Mouse (Mus musculus) heart, embryonic 10.5 days (tissue): ENCODE results near the gene Galnt14. TPM values are rescaled to one million over a fixed set of nuclear protein-coding genes. Genes with fewer than 3 reads are reported as not detected.

Experiments used
- DNase-seq: peaks from one replicate; pipeline ENCODE4 v3.0.0-alpha.2; 2017; ENCODE audit warnings: low spot score
- H3K27ac ChIP-seq: fragments of 300-500 bp; sonication (generic); 2 replicates; pipeline ENCODE4 v1.5.1; 2016; ENCODE audit warnings: mild to moderate bottlenecking
- H3K27me3 ChIP-seq: fragments of 300-500 bp; sonication (generic); 2 replicates; pipeline ENCODE4 v1.6.1; 2016; ENCODE audit warnings: mild to moderate bottlenecking; ENCODE audit not compliant: poor library complexity, insufficient read depth, severe bottlenecking
- H3K36me3 ChIP-seq: fragments of 300-500 bp; sonication (generic); 2 replicates; pipeline ENCODE4 v1.6.1; 2016; ENCODE audit warnings: mild to moderate bottlenecking, moderate library complexity
- H3K4me1 ChIP-seq: fragments of 300-500 bp; sonication (generic); 2 replicates; pipeline ENCODE4 v1.6.1; 2016; ENCODE audit warnings: mild to moderate bottlenecking
- H3K4me3 ChIP-seq: fragments of 300-500 bp; sonication (generic); 2 replicates; pipeline ENCODE4 v1.5.1; 2016; ENCODE audit warnings: mild to moderate bottlenecking, moderate library complexity
- H3K9me3 ChIP-seq: fragments of 300-500 bp; sonication (generic); 2 replicates; pipeline ENCODE4 v1.6.1; 2016; ENCODE audit warnings: mild to moderate bottlenecking, moderate library complexity
- WGBS: fragments of 180-500 bp; shearing (Covaris S2); methylation state at CpG from one replicate; pipeline ENCODE4 v1.1.7; 2016; 5-methylcytosine and 5-hydroxymethylcytosine counted together
- polyA plus RNA-seq: library from polyadenylated mRNA; unstranded; fragments of >200 nt; fragmentation: Nextera tagmentation; extraction: Ambion mirVana; gene quantifications from 2 replicates; pipeline ENCODE4 v1.2.1, GENCODE M21; 2016

The Galnt14 gene
- polyA plus RNA-seq, 1 experiment from 2014 or later: 3.0 TPM

DNA sequence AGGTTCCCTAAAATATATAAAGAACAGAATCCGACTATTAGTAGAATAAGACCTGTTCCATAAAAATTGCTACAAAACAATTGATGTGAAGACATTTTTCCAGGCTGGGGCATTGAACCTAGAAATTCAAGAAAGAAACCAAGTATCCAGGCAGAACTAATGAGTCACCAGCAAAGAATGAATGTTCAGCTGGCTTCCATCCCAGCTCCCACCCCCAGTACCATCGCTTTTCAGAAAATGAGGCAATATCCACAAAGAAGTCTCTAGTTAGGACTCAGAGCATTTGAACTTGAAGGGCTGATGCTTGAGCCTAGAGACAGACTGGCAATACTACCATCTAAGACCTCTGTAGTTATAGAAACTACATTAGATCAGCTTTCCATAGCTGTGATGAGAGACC, 118.2 kb downstream of the Galnt14 start:
- 77% methylated on average over 2 of the region's 2 CpGs for WGBS
- no peaks in the 10 kb centered on the region for H3K27me3 ChIP-seq
- no peak overlapping the region for H3K4me3 ChIP-seq
- H3K9me3 ChIP-seq: no peaks in the 10 kb centered on the region
- DNase-seq: no peak
- no peak overlapping the region for H3K27ac ChIP-seq
- H3K36me3 ChIP-seq: no peaks in the 10 kb centered on the region
- no peaks in the 10 kb centered on the region for H3K4me1 ChIP-seq

DNA sequence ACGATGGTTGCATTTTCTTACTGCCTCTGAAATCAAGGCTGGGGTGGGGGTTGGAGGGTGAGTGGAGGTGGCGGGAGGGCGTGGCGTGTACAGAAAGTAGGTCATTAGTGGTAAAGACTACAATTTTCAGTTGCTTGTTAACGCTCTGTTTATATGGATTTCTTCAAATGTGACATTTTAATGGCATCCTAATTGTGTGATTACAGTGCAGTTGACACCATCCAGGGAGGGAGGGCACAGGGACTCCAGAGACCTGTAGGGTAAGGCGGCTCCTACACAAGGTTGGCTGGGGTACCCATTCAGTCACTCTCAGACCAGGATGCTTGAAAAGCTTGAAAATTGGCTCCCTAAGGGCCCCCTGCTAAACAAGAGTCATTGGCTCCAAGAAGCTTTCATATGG, 122.7 kb downstream of the Galnt14 start:
- WGBS: 81% methylated on average over 6 of the region's 6 CpGs
- H3K4me1 ChIP-seq: peaks cover 17% of the 10 kb centered on the region
- no peaks in the 10 kb centered on the region for H3K9me3 ChIP-seq
- H3K4me3 ChIP-seq: no peak overlapping the region
- H3K36me3 ChIP-seq: no peaks in the 10 kb centered on the region
- DNase-seq: no peak
- H3K27me3 ChIP-seq: no peaks in the 10 kb centered on the region
- no peak overlapping the region for H3K27ac ChIP-seq

DNA sequence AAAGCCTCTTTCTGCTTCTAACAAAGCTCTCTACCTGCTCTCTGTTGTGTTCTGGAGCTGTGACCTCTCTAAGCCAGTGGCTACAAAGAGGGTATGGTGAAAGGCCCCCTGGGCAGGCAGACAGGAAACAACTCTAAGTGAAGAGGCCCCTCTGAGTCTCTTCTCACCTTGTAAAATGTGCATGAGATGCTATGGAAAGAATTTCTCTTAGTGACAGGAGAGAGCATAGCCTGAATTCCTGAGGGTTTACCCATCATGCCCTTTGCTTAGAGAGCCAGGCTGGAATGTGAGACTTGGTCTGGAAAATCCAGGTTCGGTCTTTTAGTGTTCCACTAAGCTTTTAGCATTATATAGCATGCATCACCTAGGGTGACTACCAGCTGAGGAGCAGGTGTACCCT, 136.1 kb downstream of the Galnt14 start:
- Histone ChIP-seq H3K27me3 (no peaks in the 10 kb centered on the region), H3K9me3 (no peaks in the 10 kb centered on the region), H3K4me1 (peaks cover 30% of the 10 kb centered on the region), H3K4me3 (no peak overlapping the region), H3K27ac (0 out of 2 replicates have a peak overlapping the region, but pooled peaks have one; percentile 48), H3K36me3 (no peaks in the 10 kb centered on the region)
- DNase-seq: no peak
- WGBS: 25% methylated on average over 1 of the region's 1 CpGs

DNA sequence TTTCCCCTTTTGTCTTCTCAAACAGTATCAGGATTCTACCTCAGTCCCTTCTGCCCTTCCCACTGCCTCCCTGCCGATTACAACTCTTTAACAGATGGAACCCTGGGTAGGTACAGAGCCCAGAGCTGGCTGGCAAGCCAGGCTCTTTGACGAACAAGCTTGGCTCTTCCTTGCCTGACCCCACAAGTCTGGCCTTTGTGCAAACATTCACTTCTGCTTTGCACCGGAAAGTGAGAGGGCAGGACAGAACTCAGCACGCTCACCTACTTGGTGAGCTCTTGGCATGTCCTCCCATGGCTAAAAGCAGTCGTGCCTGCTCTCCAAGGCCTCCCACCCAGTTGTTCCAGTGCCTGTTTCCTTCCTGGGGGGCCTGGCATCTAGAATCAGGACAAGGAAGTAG, 137.4 kb downstream of the Galnt14 start:
- Histone ChIP-seq H3K4me3 (no peak overlapping the region), H3K9me3 (no peaks in the 10 kb centered on the region), H3K36me3 (no peaks in the 10 kb centered on the region), H3K27me3 (no peaks in the 10 kb centered on the region), H3K27ac (peak overlapping the region; percentile 62; the same call in 1 of the 2 replicates), H3K4me1 (peaks cover 30% of the 10 kb centered on the region)
- DNase-seq: no peak
- 76% methylated on average over 5 of the region's 5 CpGs for WGBS

DNA sequence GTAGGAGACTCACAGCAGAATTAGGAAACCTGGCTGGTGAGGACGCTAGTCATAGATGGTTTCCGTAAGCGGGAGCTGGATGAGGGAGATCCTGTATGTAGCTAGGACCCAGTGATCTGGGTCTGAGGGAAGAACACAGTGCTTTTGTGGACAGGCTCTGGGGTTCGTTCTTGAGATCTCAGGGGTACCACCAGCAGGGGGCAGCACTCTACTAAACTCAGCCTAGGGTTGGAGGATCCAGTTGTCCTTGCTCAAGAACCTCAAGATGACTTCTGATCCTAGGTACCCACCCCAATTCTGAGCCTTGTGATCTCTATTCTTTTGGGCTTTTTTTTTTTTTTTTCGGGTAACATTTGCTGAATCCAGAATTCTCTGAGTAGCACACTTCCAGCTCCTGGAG, 137.8 kb downstream of the Galnt14 start:
- no peak overlapping the region for H3K4me3 ChIP-seq
- H3K4me1 ChIP-seq: peaks cover 30% of the 10 kb centered on the region
- no peak for DNase-seq
- 72% methylated on average over 5 of the region's 5 CpGs for WGBS
- no peaks in the 10 kb centered on the region for H3K27me3 ChIP-seq
- no peaks in the 10 kb centered on the region for H3K36me3 ChIP-seq
- H3K27ac ChIP-seq: peak overlapping the region; percentile 62; the same call in 1 of the 2 replicates
- H3K9me3 ChIP-seq: no peaks in the 10 kb centered on the region

DNA sequence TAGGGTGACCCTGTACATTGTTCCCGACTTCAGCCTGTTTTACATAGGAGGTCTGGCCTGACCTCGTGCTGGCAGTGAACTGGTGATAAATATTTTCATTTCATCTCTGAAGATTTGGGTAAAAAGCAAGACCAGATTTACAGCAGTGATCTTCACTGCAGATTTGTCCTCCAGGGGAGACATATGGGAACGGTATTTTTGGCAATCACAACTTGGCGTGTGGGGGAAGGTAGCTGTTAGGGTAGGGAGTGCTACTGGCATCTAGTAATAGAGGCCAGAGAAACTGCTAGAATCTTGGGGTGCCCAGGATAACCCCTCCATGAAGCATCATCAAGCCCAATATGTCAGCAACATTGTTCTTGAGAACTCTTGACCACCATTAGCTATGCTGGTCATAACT, 138.3 kb downstream of the Galnt14 start:
- no peaks in the 10 kb centered on the region for H3K36me3 ChIP-seq
- no peak overlapping the region for H3K4me3 ChIP-seq
- H3K4me1 ChIP-seq: peaks cover 30% of the 10 kb centered on the region
- WGBS: 62% methylated on average over 4 of the region's 4 CpGs
- no peak for DNase-seq
- H3K27ac ChIP-seq: no peak overlapping the region
- H3K9me3 ChIP-seq: no peaks in the 10 kb centered on the region
- H3K27me3 ChIP-seq: no peaks in the 10 kb centered on the region

DNA sequence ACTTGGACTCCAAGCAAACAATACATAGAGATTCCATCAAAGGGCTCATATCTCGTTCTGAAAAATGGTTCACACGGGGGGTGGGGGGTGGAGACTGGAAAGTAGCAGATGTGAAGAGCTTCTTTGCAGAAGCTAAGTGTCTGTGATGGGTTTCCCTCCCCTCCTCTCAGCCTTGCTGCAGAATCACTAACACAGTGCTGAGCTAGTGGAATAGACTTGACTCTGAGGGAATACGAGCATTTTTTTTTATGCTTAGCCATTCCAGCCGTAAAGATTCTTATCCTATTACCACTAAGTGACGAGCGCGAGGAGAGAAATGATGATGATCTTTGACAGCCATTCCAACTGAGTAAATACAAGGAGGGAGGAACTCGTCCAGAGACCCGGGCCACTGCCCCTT, 142.0 kb downstream of the Galnt14 start:
- WGBS: 67% methylated on average over 9 of the region's 9 CpGs
- no peak for DNase-seq

DNA sequence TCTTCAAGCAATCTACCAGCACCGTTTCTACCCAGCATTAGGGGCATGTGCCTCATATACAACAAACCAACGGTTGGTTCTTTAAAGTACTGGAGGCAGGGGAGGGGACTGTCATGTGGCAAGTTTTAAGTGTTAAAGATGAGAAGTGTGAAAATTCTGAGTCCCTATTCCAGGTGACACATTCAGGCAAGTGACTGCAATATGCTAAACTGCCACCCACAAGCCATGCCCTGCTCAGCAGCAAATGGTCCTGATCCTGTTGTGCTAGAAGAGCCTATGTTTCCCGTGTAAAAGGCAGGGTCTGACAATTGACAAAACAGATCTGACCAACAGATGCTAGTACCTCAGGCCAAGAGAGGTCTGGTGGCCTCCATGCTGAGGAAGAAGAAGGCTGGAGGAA, 149.1 kb downstream of the Galnt14 start:
- Histone ChIP-seq H3K27ac (no peak overlapping the region), H3K4me1 (no peaks in the 10 kb centered on the region), H3K4me3 (no peak overlapping the region), H3K36me3 (no peaks in the 10 kb centered on the region), H3K27me3 (no peaks in the 10 kb centered on the region), H3K9me3 (no peaks in the 10 kb centered on the region)
- WGBS: 40% methylated on average over 3 of the region's 3 CpGs
- no peak for DNase-seq

More for the DNA sequence above, 142.0 kb downstream of the Galnt14 start:
- Histone ChIP-seq H3K4me1 (peaks cover 5% of the 10 kb centered on the region; the same call in 1 of the 2 replicates), H3K9me3 (no peaks in the 10 kb centered on the region), H3K36me3 (no peaks in the 10 kb centered on the region), H3K27me3 (no peaks in the 10 kb centered on the region), H3K4me3 (no peak overlapping the region), H3K27ac (no peak overlapping the region)

DNA sequence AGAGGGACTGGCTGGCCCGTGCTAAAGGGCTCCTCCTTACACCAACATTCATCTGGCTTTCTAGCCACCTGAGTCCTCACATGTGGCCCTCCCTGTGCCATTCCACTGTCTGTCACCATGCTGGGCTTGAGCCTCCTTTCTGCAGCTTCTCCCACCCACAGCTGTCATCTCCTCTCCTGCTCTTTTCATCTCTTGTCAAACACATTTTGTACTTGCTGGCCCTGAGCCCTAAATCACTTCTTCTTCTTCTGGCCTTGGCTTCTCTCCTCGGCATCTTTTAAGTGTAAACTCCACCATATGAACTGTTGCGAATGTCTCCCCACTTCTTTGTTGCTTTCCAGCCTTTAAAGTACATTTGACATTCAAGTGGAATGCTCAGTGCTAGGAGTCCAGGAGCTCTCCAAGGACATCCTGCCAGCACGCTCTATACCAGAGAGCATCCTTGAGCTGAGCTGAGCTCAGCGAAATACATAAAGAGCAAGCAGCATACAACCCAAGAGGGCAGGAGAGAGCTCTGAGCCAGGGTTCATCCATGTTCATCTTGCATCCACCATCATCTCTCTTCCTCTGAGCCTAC, 150.0 kb downstream of the Galnt14 start:
- 75% methylated on average over 5 of the region's 5 CpGs for WGBS
- no peak for DNase-seq

DNA sequence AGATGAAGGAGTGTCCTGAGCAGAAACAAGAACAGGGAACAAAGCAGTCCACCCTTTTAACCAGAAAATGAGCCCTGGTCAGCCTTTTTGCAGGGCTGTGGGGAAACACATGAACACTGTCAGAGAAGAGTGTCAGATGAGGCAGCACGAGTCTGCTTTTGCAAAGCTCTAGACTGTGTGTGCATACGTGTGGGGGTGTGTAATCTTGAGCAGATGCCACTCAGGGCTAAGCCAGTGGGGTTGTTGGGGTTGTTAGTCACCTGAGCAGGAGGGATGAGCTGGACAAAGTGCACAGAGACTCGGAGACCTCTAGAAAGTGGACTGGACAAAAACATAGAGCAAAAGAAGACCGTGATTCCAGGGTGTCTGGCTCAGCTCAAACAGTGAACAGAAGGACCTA, 150.8 kb downstream of the Galnt14 start:
- no peaks in the 10 kb centered on the region for H3K27me3 ChIP-seq
- no peaks in the 10 kb centered on the region for H3K36me3 ChIP-seq
- no peak overlapping the region for H3K27ac ChIP-seq
- WGBS: 70% methylated on average over 4 of the region's 4 CpGs
- DNase-seq: no peak
- no peak overlapping the region for H3K4me3 ChIP-seq
- no peaks in the 10 kb centered on the region for H3K9me3 ChIP-seq
- H3K4me1 ChIP-seq: no peaks in the 10 kb centered on the region

More for the DNA sequence above, 150.0 kb downstream of the Galnt14 start:
- H3K4me3 ChIP-seq: no peak overlapping the region
- no peak overlapping the region for H3K27ac ChIP-seq
- H3K4me1 ChIP-seq: no peaks in the 10 kb centered on the region
- no peaks in the 10 kb centered on the region for H3K36me3 ChIP-seq
- H3K27me3 ChIP-seq: no peaks in the 10 kb centered on the region
- H3K9me3 ChIP-seq: no peaks in the 10 kb centered on the region

DNA sequence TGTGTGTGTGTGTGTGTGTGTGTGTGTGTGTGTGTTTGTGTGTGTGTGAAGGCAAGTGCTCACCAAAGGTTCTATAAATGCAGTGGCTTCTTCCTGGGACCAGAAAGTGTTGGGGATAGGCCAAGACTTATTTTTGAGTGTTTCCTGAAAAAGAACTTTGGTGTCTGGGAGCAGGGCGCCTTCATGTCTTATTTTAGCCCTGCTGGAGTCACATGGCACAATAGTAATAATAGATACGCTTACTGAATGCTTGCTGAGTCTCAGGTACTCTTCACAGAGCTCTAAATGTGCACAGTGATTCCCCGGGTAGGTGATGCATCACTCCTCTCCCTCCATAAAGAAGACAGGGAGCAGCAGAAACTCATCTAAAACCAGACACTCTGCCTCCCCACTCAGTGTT, 153.2 kb downstream of the Galnt14 start:
- Histone ChIP-seq H3K4me3 (no peak overlapping the region), H3K27me3 (no peaks in the 10 kb centered on the region), H3K9me3 (no peaks in the 10 kb centered on the region), H3K4me1 (no peaks in the 10 kb centered on the region), H3K36me3 (no peaks in the 10 kb centered on the region), H3K27ac (no peak overlapping the region)
- WGBS: 68% methylated on average over 3 of the region's 3 CpGs
- DNase-seq: no peak

DNA sequence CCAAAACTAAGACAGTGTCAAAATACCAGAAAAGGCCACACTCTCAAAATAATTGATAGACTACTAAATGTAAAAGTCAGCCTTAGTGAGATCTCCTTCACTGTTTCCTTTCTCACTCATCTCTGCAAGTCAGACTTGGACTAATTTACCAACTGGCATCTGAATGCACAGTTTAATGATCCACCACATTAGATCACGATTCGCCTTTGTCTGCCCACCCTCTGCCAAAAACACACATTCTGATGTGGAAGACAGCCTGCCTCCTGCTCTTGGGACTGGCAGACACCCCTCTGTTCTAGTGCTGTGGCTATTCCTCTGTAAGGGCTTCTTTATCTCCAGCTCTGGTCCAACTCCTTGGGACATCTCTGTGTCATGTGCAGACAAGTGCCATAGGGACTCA, 153.8 kb downstream of the Galnt14 start:
- no peak overlapping the region for H3K4me3 ChIP-seq
- DNase-seq: no peak
- H3K27ac ChIP-seq: no peak overlapping the region
- H3K27me3 ChIP-seq: no peaks in the 10 kb centered on the region
- WGBS: 91% methylated on average over 2 of the region's 2 CpGs
- H3K9me3 ChIP-seq: no peaks in the 10 kb centered on the region
- no peaks in the 10 kb centered on the region for H3K36me3 ChIP-seq
- H3K4me1 ChIP-seq: no peaks in the 10 kb centered on the region

DNA sequence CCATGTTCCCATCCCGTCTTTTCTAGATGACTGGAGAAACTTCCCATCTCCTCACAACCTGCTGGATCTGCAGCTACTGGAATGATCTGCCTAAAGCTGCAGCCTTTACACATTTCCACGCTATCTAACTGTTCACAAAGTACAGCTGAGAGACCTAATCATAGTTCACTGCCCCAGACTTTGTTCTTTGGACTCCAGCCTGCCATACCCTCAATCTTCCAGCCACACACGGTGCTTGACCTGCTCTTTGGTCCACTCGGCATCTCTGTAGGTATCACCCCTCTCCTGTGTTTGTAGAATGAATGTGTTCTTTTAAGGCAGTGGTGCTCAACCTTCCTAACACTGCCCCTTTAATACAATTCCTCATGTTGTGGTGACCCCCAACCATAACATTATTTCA, 155.6 kb downstream of the Galnt14 start:
- H3K27ac ChIP-seq: no peak overlapping the region
- H3K27me3 ChIP-seq: no peaks in the 10 kb centered on the region
- H3K4me3 ChIP-seq: no peak overlapping the region
- no peaks in the 10 kb centered on the region for H3K36me3 ChIP-seq
- H3K9me3 ChIP-seq: no peaks in the 10 kb centered on the region
- no peak for DNase-seq
- no peaks in the 10 kb centered on the region for H3K4me1 ChIP-seq
- WGBS: 82% methylated on average over 4 of the region's 4 CpGs
